Mouse (Mus musculus) right cerebral cortex, postnatal 4 days (tissue): Measurements from ENCODE around the gene Cpeb1.

Experiments
- DNase-seq: peaks from one replicate; pipeline ENCODE4 v3.0.0-alpha.2; 2022

Gene Cpeb1

GRCm38 (mm10) chr7:81369724-81370123, 85.5 kb downstream of the Cpeb1 start:
- DNase-seq, result no peak

- no peak for DNase-seq
These were observed 87.3 kb downstream of the Cpeb1 start for GRCm38 (mm10) chr7:81367946-81368345.

- no peak for DNase-seq
These were observed 98.3 kb downstream of the Cpeb1 start for GRCm38 (mm10) chr7:81356975-81357374.

- DNase-seq, result no peak
These were observed 98.9 kb downstream of the Cpeb1 start for GRCm38 (mm10) chr7:81356360-81356759.

GRCm38 (mm10) chr7:81355746-81356145, 99.5 kb downstream of the Cpeb1 start:
- DNase-seq, result no peak

- DNase-seq, result no peak
These were observed 103.4 kb downstream of the Cpeb1 start for GRCm38 (mm10) chr7:81351826-81352225.

- no peak for DNase-seq
These were observed 107.1 kb downstream of the Cpeb1 start for GRCm38 (mm10) chr7:81348206-81348605.

GRCm38 (mm10) chr7:81345447-81346170, 109.7 kb downstream of the Cpeb1 start:
- no peak for DNase-seq

- peak; percentile 99 for DNase-seq
These were observed 110.5 kb downstream of the Cpeb1 start, which contains the start of gene Rps17 for GRCm38 (mm10) chr7:81344544-81345446. Gene Rps17, minus strand, starts transcription at chr7:81345254.

GRCm38 (mm10) chr7:81343831-81344230, 111.4 kb downstream of the Cpeb1 start:
- DNase-seq, result no peak

GRCm38 (mm10) chr7:81343316-81343715, 111.9 kb downstream of the Cpeb1 start:
- no peak for DNase-seq

- DNase-seq, result no peak
These were observed 112.7 kb downstream of the Cpeb1 start for GRCm38 (mm10) chr7:81342356-81343094.

GRCm38 (mm10) chr7:81341563-81341962, 113.7 kb downstream of the Cpeb1 start:
- no peak for DNase-seq

- peak; percentile 73 for DNase-seq
These were observed 115.5 kb downstream of the Cpeb1 start for GRCm38 (mm10) chr7:81339783-81340182.

GRCm38 (mm10) chr7:81338522-81338873, 116.8 kb downstream of the Cpeb1 start:
- DNase-seq, result no peak

- no peak for DNase-seq
These were observed 117.3 kb downstream of the Cpeb1 start for GRCm38 (mm10) chr7:81337785-81338521.

- DNase-seq, result peak; percentile 64
These were observed 118.9 kb downstream of the Cpeb1 start for GRCm38 (mm10) chr7:81336432-81336786.

- DNase-seq, result no peak
These were observed 119.4 kb downstream of the Cpeb1 start for GRCm38 (mm10) chr7:81335705-81336431.

GRCm38 (mm10) chr7:81331851-81332250, 123.4 kb downstream of the Cpeb1 start:
- DNase-seq, result no peak

GRCm38 (mm10) chr7:81330767-81331166, 124.5 kb downstream of the Cpeb1 start:
- no peak for DNase-seq

- no peak for DNase-seq
These were observed 127.6 kb downstream of the Cpeb1 start for GRCm38 (mm10) chr7:81327661-81328060.

GRCm38 (mm10) chr7:81326859-81327258, 128.4 kb downstream of the Cpeb1 start:
- no peak for DNase-seq
